Mouse (Mus musculus) myocyte (in vitro differentiated cells): Measurements from ENCODE around the gene Gucy2d.

Experiments used
- MAX ChIP-seq: IDR thresholded peaks from one replicate; pipeline ENCODE4 v1.6.1; 2011; ENCODE audit warnings: low read depth, mild to moderate bottlenecking, control low read depth
- POLR2A ChIP-seq: IDR thresholded peaks from one replicate; pipeline ENCODE4 v1.6.1; 2011; ENCODE audit warnings: low read depth, mild to moderate bottlenecking, control low read depth, moderate library complexity; ENCODE audit not compliant: insufficient read length
- USF1 ChIP-seq: IDR thresholded peaks from one replicate; pipeline ENCODE4 v1.6.1; 2011; ENCODE audit warnings: low read depth, mild to moderate bottlenecking, control low read depth, moderate library complexity

DNA sequence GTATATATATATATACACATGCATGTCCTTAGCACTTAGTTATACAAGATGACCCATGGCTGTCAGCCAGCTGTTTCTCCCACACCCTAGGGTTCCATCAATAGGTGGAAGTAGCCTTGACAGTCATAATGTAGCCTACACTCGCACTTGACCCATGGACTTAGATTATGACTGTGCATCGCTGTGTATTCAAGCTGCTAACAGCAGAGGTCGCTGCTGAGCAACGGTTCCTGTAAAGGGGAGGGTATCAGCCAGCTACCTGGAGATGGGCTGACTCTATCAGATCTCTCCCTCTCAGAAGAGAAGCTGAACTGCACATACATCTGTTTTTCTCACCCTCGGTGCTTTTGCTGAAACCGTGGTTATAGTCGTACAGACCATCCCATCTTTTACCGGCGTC is 2.6 kb upstream of the Gucy2d start:
- TF ChIP-seq MAX (no peak), POLR2A (no peak), USF1 (no peak)
